Mouse (Mus musculus): ENCODE results near the gene Zkscan8. TPM values are rescaled to one million over a fixed set of nuclear protein-coding genes. Genes with fewer than 3 reads are reported as not detected.

Gene Zkscan8
- 0.41 and 0.57 TPM in 2 replicates for polyA plus RNA-seq (2012; rRNA removed)

DNA sequence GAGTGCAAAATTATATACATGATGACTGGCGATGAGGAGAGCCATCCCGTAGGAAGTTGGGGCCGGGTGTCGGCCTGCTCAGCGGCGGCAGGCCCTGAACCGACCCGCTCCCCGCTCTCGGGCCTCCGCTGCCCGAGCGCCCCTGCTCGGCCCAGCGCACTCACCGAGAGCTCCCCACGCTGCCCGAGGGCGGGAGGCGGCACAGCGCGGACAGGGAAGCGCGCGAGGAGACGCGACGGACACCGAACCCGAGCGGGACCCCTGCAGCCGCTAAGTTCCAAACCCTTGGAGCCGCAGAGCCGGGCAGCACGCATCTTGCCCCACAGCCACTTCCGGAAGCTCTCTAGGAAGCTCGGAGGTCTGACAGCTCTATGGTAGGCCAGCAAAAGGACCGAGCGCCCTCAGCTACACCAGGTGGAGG lies at the start of gene Zkscan8:
Zkscan8 (minus strand) TSS at position 340 of the 421 bp plus-strand sequence.

GRCm38 (mm10) chr13:21559793-21560192 lies 28.9 kb upstream of the Zkscan8 start, which contains the start of gene Olfr1535:
Gene Olfr1535 (minus strand): TSS chr13:21559893.

GRCm38 (mm10) chr13:21542708-21543107 lies 11.8 kb upstream of the Zkscan8 start, which contains the start of gene Olfr1366:
Gene Olfr1366 (minus strand): TSS chr13:21542808.

GRCm38 (mm10) chr13:21501182-21501581 lies 29.7 kb downstream of the Zkscan8 start, which contains the start of gene Gm11273:
Gene Gm11273 (minus strand): TSS chr13:21501418.

GRCm38 (mm10) chr13:21495080-21495479 lies 35.8 kb downstream of the Zkscan8 start, which contains the start of gene AK157302:
Gene AK157302 (plus strand): TSS chr13:21495223.

GRCm38 (mm10) chr13:21478759-21479670 lies 51.9 kb downstream of the Zkscan8 start, which contains the start of the genes Zkscan4 and Gm10065:
Gene Zkscan4 (plus strand): TSS chr13:21478907.
Gene Gm10065 (minus strand): TSS chr13:21479441.

GRCm38 (mm10) chr13:21468061-21469019 lies 62.6 kb downstream of the Zkscan8 start, which contains the start of gene Nkapl:
Gene Nkapl (minus strand): TSS chr13:21468509.

Other genes starting within 250 kb of the Zkscan8 start
- 3.3 TPM in 1 of 2 replicates, not detected in the other for gene Gpx5, start 238.4 kb downstream of the Zkscan8 start, polyA plus RNA-seq (2012; rRNA removed)
- not detected in 2 replicates for gene Gpx6, start 219.0 kb downstream of the Zkscan8 start, polyA plus RNA-seq (2012; rRNA removed)
- gene Olfr1367, start 184.2 kb downstream of the Zkscan8 start, polyA plus RNA-seq (2012; rRNA removed): not detected in 2 replicates
- 0.09 and 0.19 TPM in 2 replicates for gene Zscan12, start 168.3 kb downstream of the Zkscan8 start, polyA plus RNA-seq (2012; rRNA removed)
- gene Zkscan3, start 128.4 kb downstream of the Zkscan8 start, polyA plus RNA-seq (2012; rRNA removed): 4.7 and 5.7 TPM in 2 replicates
- 0.15 TPM in 1 of 2 replicates, not detected in the other for gene Pgbd1, start 90.1 kb downstream of the Zkscan8 start, polyA plus RNA-seq (2012; rRNA removed)
- gene Zscan26, start 77.4 kb downstream of the Zkscan8 start, polyA plus RNA-seq (2012; rRNA removed): 0.71 and 1.9 TPM in 2 replicates
- gene Nkapl, start 62.6 kb downstream of the Zkscan8 start, polyA plus RNA-seq (2012; rRNA removed): 0.08 and 0.15 TPM in 2 replicates
- 0.05 and 0.26 TPM in 2 replicates for gene Zkscan4, start 52.2 kb downstream of the Zkscan8 start, polyA plus RNA-seq (2012; rRNA removed)
- gene Gm10065, start 51.7 kb downstream of the Zkscan8 start, polyA plus RNA-seq (2012; rRNA removed): not detected in 2 replicates
- not detected in 2 replicates for gene AK157302, start 35.9 kb downstream of the Zkscan8 start, polyA plus RNA-seq (2012; rRNA removed)
- 17.8 and 21.1 TPM in 2 replicates for gene Gm11273, start 29.7 kb downstream of the Zkscan8 start, polyA plus RNA-seq (2012; rRNA removed)
- gene Olfr1366, start 11.7 kb upstream of the Zkscan8 start, polyA plus RNA-seq (2012; rRNA removed): not detected in 2 replicates
- not detected in 2 replicates for gene Olfr1535, start 28.8 kb upstream of the Zkscan8 start, polyA plus RNA-seq (2012; rRNA removed)
- gene Olfr1364, start 50.6 kb upstream of the Zkscan8 start, polyA plus RNA-seq (2012; rRNA removed): not detected in 2 replicates
- not detected in 2 replicates for gene Olfr1362, start 82.9 kb upstream of the Zkscan8 start, polyA plus RNA-seq (2012; rRNA removed)
- gene Olfr11, start 111.4 kb upstream of the Zkscan8 start, polyA plus RNA-seq (2012; rRNA removed): not detected in 2 replicates
- not detected in 2 replicates for gene Olfr1361, start 132.3 kb upstream of the Zkscan8 start, polyA plus RNA-seq (2012; rRNA removed)
- gene Olfr1360, start 146.3 kb upstream of the Zkscan8 start, polyA plus RNA-seq (2012; rRNA removed): not detected in 2 replicates
- gene Olfr1359, start 167.0 kb upstream of the Zkscan8 start, polyA plus RNA-seq (2012; rRNA removed): not detected in 2 replicates
- 2.0 and 2.3 TPM in 2 replicates for gene Hist1h2bl, start 185.0 kb upstream of the Zkscan8 start, polyA plus RNA-seq (2012; rRNA removed)
- gene Hist1h2ai, start 185.3 kb upstream of the Zkscan8 start, polyA plus RNA-seq (2012; rRNA removed): 10.0 and 28.4 TPM in 2 replicates
- 30.9 and 34.4 TPM in 2 replicates for gene Hist1h3h, start 186.5 kb upstream of the Zkscan8 start, polyA plus RNA-seq (2012; rRNA removed)
- 0.27 and 2.2 TPM in 2 replicates for gene Hist1h2bm, start 190.9 kb upstream of the Zkscan8 start, polyA plus RNA-seq (2012; rRNA removed)
- 1.6 and 2.1 TPM in 2 replicates for gene Hist1h4j, start 203.9 kb upstream of the Zkscan8 start, polyA plus RNA-seq (2012; rRNA removed)
- gene Hist1h4k, start 219.4 kb upstream of the Zkscan8 start, polyA plus RNA-seq (2012; rRNA removed): 4.7 and 8.7 TPM in 2 replicates
- gene Hist1h2ak, start 222.7 kb upstream of the Zkscan8 start, polyA plus RNA-seq (2012; rRNA removed): 8.2 and 14.0 TPM in 2 replicates
- gene Hist1h2bn, start 223.0 kb upstream of the Zkscan8 start, polyA plus RNA-seq (2012; rRNA removed): 1.2 and 4.2 TPM in 2 replicates
- 0.24 TPM in 1 of 2 replicates, not detected in the other for gene Hist1h1b, start 249.5 kb upstream of the Zkscan8 start, polyA plus RNA-seq (2012; rRNA removed)